In the genomic region with DNA sequence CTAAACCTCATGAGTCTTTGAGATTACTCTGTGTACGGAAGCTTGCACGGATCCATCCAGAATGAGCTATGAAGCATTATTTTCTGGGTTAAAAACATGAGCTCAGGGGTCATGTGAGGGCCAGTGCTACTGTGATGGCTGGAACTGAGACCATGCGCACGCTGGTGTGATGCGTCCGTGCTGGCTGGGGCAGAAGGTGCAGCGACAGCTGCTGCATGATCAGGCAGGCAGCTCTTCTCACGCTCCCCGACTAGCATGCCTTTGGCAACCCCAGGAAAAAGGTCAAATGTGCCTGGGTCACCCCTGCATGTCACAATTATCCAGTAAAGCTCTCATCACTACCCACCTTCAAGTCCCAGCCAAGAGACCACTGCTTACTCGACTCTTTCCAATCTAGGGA, we compare ENCODE assay signal across 17 mouse cellular contexts. TPM values are rescaled to one million over a fixed set of nuclear protein-coding genes. Genes with fewer than 3 reads are reported as not detected.
DNase-seq lines count a peak whose midpoint lies in the region; ATAC-seq and TF ChIP-seq lines count a peak whose summit lies in the region.
"Had no signal": no experiment of that assay in that cellular context is flagged by ENCODE, and none has a peak within 500 bp of the region (broad histone marks: within the 10 kb centered on the region; RNA-seq: fewer than 3 reads in every experiment).

No protein-coding gene starts in this region.

- H3K27me3 ChIP-seq in heart, embryonic 12.5 days (replicated peaks) = no peaks in the 10 kb centered on the region
- H3K27me3 ChIP-seq in forebrain, embryonic 13.5 days = peaks cover 9% of the 10 kb centered on the region

- DNase-seq in heart, postnatal 14 days = no peak
- peak; percentile 70 for DNase-seq in gastrocnemius, adult 2 months
- DNase-seq in gastrocnemius, postnatal 14 days = peak; percentile 29
- DNase-seq in heart, postnatal 4 days = peak; percentile 27
- DNase-seq in adrenal gland, adult 8-10 months = no peak
- DNase-seq: cerebellum, adult 8-10 months; kidney, postnatal 36 days; layer of hippocampus, adult 9-11 months; lung, adult 2 months; right cerebral cortex, postnatal 25 days had no signal

- peak overlapping the region; percentile 80 for H3K27ac ChIP-seq in heart, embryonic 12.5 days (ENCODE audit: poor library complexity, severe bottlenecking)
- peak overlapping the region; percentile 93 for H3K27ac ChIP-seq in gastrocnemius, adult 2 months
- no peak overlapping the region for H3K27ac ChIP-seq in forebrain, embryonic 13.5 days
- H3K27ac ChIP-seq: embryonic facial prominence, embryonic 10.5 days; hindbrain, embryonic 14.5 days; left cerebral cortex, adult 2 months; liver, embryonic 12.5 days had no signal

- 65% methylated on average over 10 of the region's 10 CpGs for WGBS in heart, embryonic 12.5 days
- WGBS in forebrain, embryonic 13.5 days = 84% methylated on average over 10 of the region's 10 CpGs

- H3K36me3 ChIP-seq in heart, embryonic 12.5 days = no peaks in the 10 kb centered on the region
- no peaks in the 10 kb centered on the region for H3K36me3 ChIP-seq in forebrain, embryonic 13.5 days (ENCODE audit: poor library complexity, severe bottlenecking)
- H3K36me3 ChIP-seq: embryonic facial prominence, embryonic 10.5 days; liver, embryonic 12.5 days had no signal

- intact Hi-C loops in heart, postnatal 14 days (cut with DNase I) = no loop called here
- intact Hi-C loops in gastrocnemius, adult 2 months (cut with DNase I) = loop anchor here (10.0 kb wide), 1 partner anchor 198 kb away; no protein-coding TSS in a partner anchor
- intact Hi-C loops in gastrocnemius, postnatal 14 days (cut with DNase I; ENCODE audit: low total_unique reads) = no loop called here

- peaks cover 50% of the 10 kb centered on the region for H3K4me1 ChIP-seq in heart, embryonic 12.5 days (replicated peaks)
- peaks cover 15% of the 10 kb centered on the region for H3K4me1 ChIP-seq in forebrain, embryonic 13.5 days

- no peak for ATAC-seq in heart, embryonic 12.5 days (ENCODE audit: insufficient number of reproducible peaks, low FRiP score)
- ATAC-seq in forebrain, embryonic 13.5 days = no peak
- ATAC-seq: liver, embryonic 12.5 days; midbrain, embryonic 16.5 days had no signal

- peak overlapping the region; percentile 33; the same call in 1 of the 2 replicates for H3K9ac ChIP-seq in heart, embryonic 12.5 days
- H3K9ac ChIP-seq in forebrain, embryonic 13.5 days = no peak overlapping the region
- H3K9ac ChIP-seq: hindbrain, embryonic 14.5 days; liver, embryonic 12.5 days had no signal

- no peak overlapping the region for H3K4me3 ChIP-seq in heart, embryonic 12.5 days
- H3K4me3 ChIP-seq in gastrocnemius, adult 2 months = no peak overlapping the region
- no peak overlapping the region for H3K4me3 ChIP-seq in forebrain, embryonic 13.5 days
- H3K4me3 ChIP-seq: embryonic facial prominence, embryonic 10.5 days; left cerebral cortex, adult 2 months; liver, embryonic 12.5 days had no signal

- peak overlapping the region; percentile 12; the same call in 1 of the 2 replicates for H3K4me2 ChIP-seq in heart, embryonic 12.5 days
- no peak overlapping the region for H3K4me2 ChIP-seq in forebrain, embryonic 13.5 days
- H3K4me2 ChIP-seq: hindbrain, embryonic 14.5 days; liver, embryonic 12.5 days had no signal

- H3K9me3 ChIP-seq in heart, embryonic 12.5 days (replicated peaks) = no peaks in the 10 kb centered on the region
- H3K9me3 ChIP-seq in forebrain, embryonic 13.5 days (replicated peaks) = no peaks in the 10 kb centered on the region
- H3K9me3 ChIP-seq: embryonic facial prominence, embryonic 10.5 days; liver, embryonic 12.5 days had no signal

- TF ChIP-seq CTCF in gastrocnemius, adult 2 months (IDR thresholded peaks at IDR 0.05) = no peak

RNA-seq across cellular contexts. Expression of a gene that starts 4.7 kb away (rescaled TPM):
- polyA plus RNA-seq in heart, embryonic 12.5 days (2016; fragmentation: Nextera tagmentation; extraction: Ambion mirVana) = 17.5 and 19.0 TPM in 2 replicates
- total RNA-seq in heart, postnatal 14 days (2021) = 10 to 100 TPM; 11.9 to 12.8 TPM
- total RNA-seq in gastrocnemius, adult 2 months (2021) = 1 to 10 TPM; 3.6 to 3.9 TPM
- total RNA-seq in gastrocnemius, postnatal 14 days (2021) = 10 to 100 TPM in 1 of 2 experiments, 1 to 10 TPM in 1; 7.8 to 14.0 TPM
- 10 to 100 TPM in 1 of 2 experiments, 1 to 10 TPM in 1; 9.2 to 12.2 TPM for total RNA-seq in heart, postnatal 4 days (2021)
- 1 to 10 TPM; 3.9 to 7.5 (median 4.5) TPM for total RNA-seq in adrenal gland, adult 8-10 months (2022)
- polyA plus RNA-seq in forebrain, embryonic 13.5 days (2015; fragmentation: Nextera tagmentation; extraction: Ambion mirVana) = 0.23 and 0.43 TPM in 2 replicates

RNA-seq across cellular contexts. Expression of a gene that starts 24.7 kb away (rescaled TPM):
- polyA plus RNA-seq in heart, embryonic 12.5 days (2016; fragmentation: Nextera tagmentation; extraction: Ambion mirVana) = 49.4 and 49.9 TPM in 2 replicates
- 10 to 100 TPM; 11.5 to 13.2 TPM for total RNA-seq in heart, postnatal 14 days (2021)
- 1 to 10 TPM; 6.5 to 6.7 TPM for total RNA-seq in gastrocnemius, adult 2 months (2021)
- 1 to 10 TPM; 9.0 to 9.9 TPM for total RNA-seq in gastrocnemius, postnatal 14 days (2021)
- 10 to 100 TPM; 12.4 to 13.1 TPM for total RNA-seq in heart, postnatal 4 days (2021)
- 100 to 1,000 TPM; 254 to 285 (median 274) TPM for total RNA-seq in adrenal gland, adult 8-10 months (2022)
- 11.5 and 12.5 TPM in 2 replicates for polyA plus RNA-seq in forebrain, embryonic 13.5 days (2015; fragmentation: Nextera tagmentation; extraction: Ambion mirVana)

RNA-seq across cellular contexts. Expression of a gene that starts 39.9 kb away (rescaled TPM):
- polyA plus RNA-seq in heart, embryonic 12.5 days (2016; fragmentation: Nextera tagmentation; extraction: Ambion mirVana) = 335 and 339 TPM in 2 replicates
- total RNA-seq in heart, postnatal 14 days (2021) = 100 to 1,000 TPM; 252 to 259 TPM
- total RNA-seq in gastrocnemius, adult 2 months (2021) = 100 to 1,000 TPM; 166 to 187 TPM
- total RNA-seq in gastrocnemius, postnatal 14 days (2021) = 100 to 1,000 TPM; 222 to 236 TPM
- total RNA-seq in heart, postnatal 4 days (2021) = 100 to 1,000 TPM; 355 to 365 TPM
- total RNA-seq in adrenal gland, adult 8-10 months (2022) = 100 to 1,000 TPM; 121 to 184 (median 133) TPM
- polyA plus RNA-seq in forebrain, embryonic 13.5 days (2015; fragmentation: Nextera tagmentation; extraction: Ambion mirVana) = 28.2 and 29.6 TPM in 2 replicates

Comparison
In these comparisons a context has a peak if more than half of its experiments do, and no peak if none do; other contexts are left out.
1. DNase-seq: peak in gastrocnemius, adult 2 months (single experiment), gastrocnemius, postnatal 14 days (single experiment) and heart, postnatal 4 days (single experiment); none in heart, postnatal 14 days (0 of 2) and adrenal gland, adult 8-10 months (single experiment).
2. RNA of a gene that starts 24.7 kb away (total RNA-seq): 254 to 285 TPM in adrenal gland, adult 8-10 months; 11.5 to 13.2 TPM in heart, postnatal 14 days, 12.4 to 13.1 TPM in heart, postnatal 4 days, 9.0 to 9.9 TPM in gastrocnemius, postnatal 14 days and 6.5 to 6.7 TPM in gastrocnemius, adult 2 months; every median in the first group is over 10 times any median in the second.